ENCODE assay signal across 8 mouse cellular contexts in the genomic region with DNA sequence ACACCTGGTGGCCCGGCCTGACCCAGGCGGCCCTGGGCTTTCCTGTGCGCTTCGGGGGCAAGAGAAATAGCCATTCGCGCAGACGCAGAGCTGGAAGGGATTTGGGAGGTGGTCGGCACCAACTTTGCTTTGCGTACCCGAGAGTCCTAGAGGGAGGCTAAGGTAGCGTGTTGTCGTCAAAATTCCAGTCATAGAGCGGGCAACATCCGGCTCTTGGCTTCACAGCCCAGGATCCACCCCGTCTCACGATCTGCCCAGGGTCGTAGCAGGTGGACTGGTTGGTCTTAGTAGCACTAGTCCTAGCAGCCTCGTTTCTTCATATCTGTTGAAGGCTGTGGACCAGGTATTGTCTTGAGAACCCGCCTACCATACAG. TPM values are rescaled to one million over a fixed set of nuclear protein-coding genes. Genes with fewer than 3 reads are reported as not detected.
DNase-seq lines count a peak whose midpoint lies in the region; ATAC-seq and TF ChIP-seq lines count a peak whose summit lies in the region.

No protein-coding gene starts in this region.

- peaks cover 3% of the 10 kb centered on the region; the same call in 1 of the 2 replicates for H3K4me1 ChIP-seq in cerebellum, adult 2 months (ENCODE audit: control insufficient read depth, insufficient read depth, low read length)
- peaks cover 30% of the 10 kb centered on the region for H3K4me1 ChIP-seq in hindbrain, embryonic 15.5 days (replicated peaks)

- no peak; the same call in 1 of the 2 replicates for ATAC-seq in hindbrain, embryonic 15.5 days (ENCODE audit: low FRiP score, low read depth)

- H3K27ac ChIP-seq in cerebellum, adult 2 months (ENCODE audit: insufficient read depth, low read length): peak overlapping the region; percentile 57
- H3K27ac ChIP-seq in hindbrain, embryonic 15.5 days (replicated peaks): peak overlapping the region; percentile 89

- H3K9ac ChIP-seq in hindbrain, embryonic 15.5 days: peak overlapping the region; percentile 93

- DNase-seq in cerebellum, adult 2 months: no peak
- no peak for DNase-seq in cerebellum, adult 11 months
- DNase-seq in thymus, postnatal 10 days (ENCODE audit: low spot score in 2 of 2): peak; percentile 24 to 26
- DNase-seq in thymus, postnatal 36 days: no peak
- DNase-seq in lung, postnatal 36 days: peak; percentile 10
- no peak for DNase-seq in ovary, adult 18-20 months (ENCODE audit: low spot score)
- no peak for DNase-seq in spleen, postnatal 4 days (ENCODE audit: low spot score in 2 of 2)

- H3K9me3 ChIP-seq in hindbrain, embryonic 15.5 days: no peaks in the 10 kb centered on the region

- TF ChIP-seq CTCF in cerebellum, adult 2 months (IDR thresholded peaks at IDR 0.05; ENCODE audit: borderline replicate concordance, insufficient read depth, low read depth, low read length): no peak

- no peak for TF ChIP-seq POLR2A in cerebellum, adult 2 months (IDR thresholded peaks at IDR 0.05; ENCODE audit: borderline replicate concordance, insufficient read depth, low read length)

- H3K4me2 ChIP-seq in hindbrain, embryonic 15.5 days: peak overlapping the region; percentile 71

- WGBS in cerebellum, adult 2 months: 1% methylated on average over 19 of the region's 19 CpGs
- under 1% methylated on average over 19 of the region's 19 CpGs for WGBS in hindbrain, embryonic 15.5 days

- H3K36me3 ChIP-seq in hindbrain, embryonic 15.5 days: no peaks in the 10 kb centered on the region

- peak overlapping the region; percentile 87 for H3K4me3 ChIP-seq in cerebellum, adult 2 months (replicated peaks; ENCODE audit: insufficient read depth, low read depth, low read length)
- peak overlapping the region; percentile 94 for H3K4me3 ChIP-seq in hindbrain, embryonic 15.5 days

- no peaks in the 10 kb centered on the region for H3K27me3 ChIP-seq in cerebellum, adult 2 months (ENCODE audit: control insufficient read depth, insufficient read depth, low read length)
- 0 out of 2 replicates have a peak, but pooled peaks cover 3% of the 10 kb centered on the region for H3K27me3 ChIP-seq in hindbrain, embryonic 15.5 days

RNA-seq across cellular contexts. Expression of a gene that starts 0.5 kb away (rescaled TPM):
- 19.9 and 22.2 TPM in 2 replicates for polyA plus RNA-seq in cerebellum, adult 2 months (2012; rRNA removed)
- 62.1 and 68.5 TPM in 2 replicates for polyA plus RNA-seq in hindbrain, embryonic 15.5 days (2015; fragmentation: Nextera tagmentation; extraction: Ambion mirVana)

RNA-seq across cellular contexts. Expression of a gene that starts 37.8 kb away (rescaled TPM):
- 2.2 and 2.8 TPM in 2 replicates for polyA plus RNA-seq in cerebellum, adult 2 months (2012; rRNA removed)
- polyA plus RNA-seq in hindbrain, embryonic 15.5 days (2015; fragmentation: Nextera tagmentation; extraction: Ambion mirVana): 0.23 and 1.4 TPM in 2 replicates

Comparison
In these comparisons a context has a peak if more than half of its experiments do, and no peak if none do; other contexts are left out.
1. DNase-seq: peak in thymus, postnatal 10 days (2 of 2) and lung, postnatal 36 days (single experiment); none in cerebellum, adult 2 months (0 of 2), cerebellum, adult 11 months (single experiment), thymus, postnatal 36 days (0 of 2), ovary, adult 18-20 months (single experiment) and spleen, postnatal 4 days (0 of 2).